Mouse (Mus musculus): Measurements from ENCODE around the gene Jmy.

Gene Jmy

GRCm38 (mm10) chr13:93458616-93459015 is 41.0 kb downstream of the Jmy start:
- peak; percentile 18 for DNase-seq (ENCODE audit: low spot score)

DNA sequence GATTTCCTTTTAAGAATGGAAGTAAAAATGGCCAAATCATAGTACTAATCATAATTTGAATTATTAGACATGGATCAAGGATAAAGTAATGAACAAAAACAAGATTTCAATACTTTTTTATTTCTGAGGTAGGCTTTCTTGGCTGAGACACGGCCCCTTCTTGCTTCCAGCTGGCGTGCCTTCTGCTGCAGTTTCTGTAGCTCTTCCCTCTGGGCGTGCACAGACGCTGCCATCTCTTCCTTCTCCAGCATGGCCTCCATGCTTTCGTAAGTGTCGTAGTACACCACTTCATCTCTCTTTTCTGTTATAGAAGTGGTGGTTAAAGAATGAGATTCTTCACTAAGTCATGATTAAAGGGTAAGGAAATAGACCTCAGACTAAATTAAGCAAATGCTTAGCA is 46.3 kb downstream of the Jmy start:
- DNase-seq (ENCODE audit: low spot score): no peak

DNA sequence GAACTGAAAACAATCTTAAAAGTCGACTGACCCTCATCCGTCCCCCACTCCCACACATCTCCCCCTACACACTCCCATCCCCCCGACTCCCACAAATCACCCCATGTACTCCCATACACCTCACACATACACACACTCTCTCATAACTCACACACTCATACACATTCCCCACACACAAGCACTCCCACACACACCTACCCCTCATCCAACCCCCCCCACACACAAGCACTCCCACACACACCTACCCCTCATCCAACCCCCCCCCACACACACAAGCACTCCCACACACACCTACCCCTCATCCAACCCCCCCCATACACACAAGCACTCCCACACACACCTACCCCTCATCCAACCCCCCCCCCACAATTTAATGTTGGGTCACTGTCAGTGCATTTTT is 59.4 kb downstream of the Jmy start:
- no peak for DNase-seq (ENCODE audit: low spot score)

DNA sequence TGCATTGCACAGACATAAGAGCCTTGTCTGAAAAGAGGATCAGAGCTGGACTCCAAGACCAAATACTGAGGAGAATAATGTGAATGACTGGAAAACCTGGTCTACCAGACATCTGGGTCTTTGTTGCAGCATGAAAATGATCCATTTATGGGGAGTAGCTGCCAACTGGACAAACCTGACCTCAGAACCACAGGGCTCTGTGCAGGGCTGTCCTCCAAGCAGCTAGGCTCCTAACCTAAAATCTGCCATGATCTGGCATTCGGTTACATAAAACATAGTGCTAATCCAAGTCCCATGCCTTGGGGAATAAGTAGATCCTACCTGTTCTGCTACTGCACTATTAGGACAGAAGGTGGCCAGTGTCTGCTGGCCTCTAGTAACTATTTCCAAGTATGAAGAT is 70.4 kb downstream of the Jmy start:
- no peak for DNase-seq (ENCODE audit: low spot score)

- DNase-seq (ENCODE audit: low spot score): no peak
Measured at GRCm38 (mm10) chr13:93427920-93428876, 71.4 kb downstream of the Jmy start.

DNA sequence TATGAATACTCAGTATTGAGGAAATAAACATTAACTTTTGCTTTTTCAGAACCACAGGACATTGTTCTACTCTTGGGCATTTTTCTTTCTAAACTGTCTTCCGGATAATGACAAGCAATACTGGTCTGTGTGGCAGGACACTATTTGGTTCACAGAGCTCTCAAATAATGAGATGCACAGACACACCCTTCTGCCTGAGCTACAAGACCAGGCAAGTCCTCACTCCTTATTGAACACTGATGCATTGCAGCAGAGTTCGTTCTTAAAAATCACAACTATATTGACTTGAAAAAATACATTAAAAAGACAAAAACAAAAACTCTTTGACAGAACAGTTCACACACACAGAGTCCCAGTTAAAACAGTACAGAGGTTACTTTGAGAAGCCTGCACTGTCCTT is 76.4 kb downstream of the Jmy start:
- no peak for DNase-seq (ENCODE audit: low spot score)

- DNase-seq (ENCODE audit: low spot score): no peak
Measured at GRCm38 (mm10) chr13:93419779-93420178, 79.8 kb downstream of the Jmy start.

DNA sequence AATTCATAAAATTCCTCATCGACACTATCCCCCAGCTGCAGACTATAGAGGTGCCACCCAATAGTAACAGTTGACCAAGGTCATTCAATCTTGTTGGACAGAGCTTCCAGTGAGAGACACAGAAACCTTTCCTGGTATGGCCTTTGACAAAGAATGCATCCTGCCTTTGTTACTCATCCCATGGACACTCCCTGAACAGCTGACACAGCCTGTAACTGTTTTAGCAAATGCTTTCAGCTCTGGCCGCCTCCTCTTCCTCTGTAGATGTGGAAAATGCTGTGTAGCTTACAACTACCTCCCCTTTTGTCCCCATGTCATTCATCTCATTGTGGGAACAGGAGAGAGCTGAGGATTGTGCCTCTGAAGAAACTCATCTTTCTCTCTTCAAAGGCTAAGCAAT is 81.3 kb downstream of the Jmy start:
- no peak for DNase-seq (ENCODE audit: low spot score)

- DNase-seq (ENCODE audit: low spot score): no peak
Measured at GRCm38 (mm10) chr13:93415055-93415454, 84.6 kb downstream of the Jmy start.

DNA sequence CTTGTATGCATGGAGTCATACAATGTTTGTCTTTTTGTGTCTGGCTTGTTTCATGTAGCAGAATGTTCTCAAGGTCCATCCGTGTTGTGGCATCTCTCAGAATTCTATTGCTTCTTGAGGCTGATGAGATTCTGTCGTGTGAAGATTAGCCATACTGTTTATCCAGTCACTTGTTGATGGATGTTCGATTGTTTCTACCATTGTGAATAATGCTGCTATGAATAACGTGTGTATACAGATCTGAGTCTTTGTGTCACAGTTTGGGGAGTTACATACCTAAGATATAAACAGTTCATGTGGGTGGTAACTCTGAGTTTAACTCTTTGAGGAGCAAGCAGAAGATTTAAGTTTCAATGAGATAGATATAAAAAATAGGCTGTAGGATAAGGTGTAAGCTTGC is 89.3 kb downstream of the Jmy start:
- DNase-seq (ENCODE audit: low spot score): no peak

- DNase-seq (ENCODE audit: low spot score): no peak
Measured at GRCm38 (mm10) chr13:93406855-93407254, 92.8 kb downstream of the Jmy start.

DNA sequence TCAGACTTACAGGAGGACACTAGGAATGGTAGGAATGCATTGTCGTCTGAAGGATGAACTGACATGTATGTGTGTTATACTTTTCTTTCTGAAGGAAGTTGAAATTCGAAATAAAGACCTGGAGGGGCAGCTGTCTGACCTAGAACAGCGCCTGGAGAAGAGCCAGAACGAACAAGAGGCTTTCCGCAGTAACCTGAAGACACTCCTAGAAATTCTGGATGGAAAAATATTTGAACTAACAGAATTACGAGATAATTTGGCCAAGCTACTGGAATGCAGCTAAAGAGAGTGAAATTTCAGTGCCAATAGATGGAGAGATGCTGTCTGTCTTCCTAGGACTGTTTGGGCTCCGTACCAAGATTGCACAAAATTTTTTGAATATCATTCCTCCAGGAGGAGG is 97.7 kb downstream of the Jmy start:
- DNase-seq (ENCODE audit: low spot score): no peak

DNA sequence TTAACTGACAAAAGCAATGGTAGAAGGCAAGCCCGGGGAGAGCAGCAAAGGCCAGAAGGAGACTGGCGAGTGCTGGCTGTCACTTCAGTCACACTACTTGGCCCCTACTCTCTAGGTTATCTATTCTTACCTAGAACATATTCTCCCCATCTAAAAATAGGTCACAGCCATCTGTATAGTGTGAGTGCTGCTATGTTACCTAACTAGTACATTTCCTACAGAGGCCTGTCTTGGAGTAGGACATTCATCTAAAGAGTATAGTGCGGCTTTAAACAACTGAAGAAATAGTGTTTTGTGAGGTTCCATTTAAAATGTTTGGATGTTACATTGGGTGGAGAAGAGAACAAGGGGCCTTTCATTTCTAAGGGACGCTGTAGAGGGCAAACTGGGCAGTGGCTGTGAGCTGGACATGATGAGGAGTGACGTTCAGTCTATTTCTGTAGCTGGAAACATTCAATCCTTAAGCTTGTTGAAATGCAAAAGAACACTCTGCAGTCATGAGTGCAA is 99.8 kb downstream of the Jmy start:
- DNase-seq (ENCODE audit: low spot score): no peak

DNA sequence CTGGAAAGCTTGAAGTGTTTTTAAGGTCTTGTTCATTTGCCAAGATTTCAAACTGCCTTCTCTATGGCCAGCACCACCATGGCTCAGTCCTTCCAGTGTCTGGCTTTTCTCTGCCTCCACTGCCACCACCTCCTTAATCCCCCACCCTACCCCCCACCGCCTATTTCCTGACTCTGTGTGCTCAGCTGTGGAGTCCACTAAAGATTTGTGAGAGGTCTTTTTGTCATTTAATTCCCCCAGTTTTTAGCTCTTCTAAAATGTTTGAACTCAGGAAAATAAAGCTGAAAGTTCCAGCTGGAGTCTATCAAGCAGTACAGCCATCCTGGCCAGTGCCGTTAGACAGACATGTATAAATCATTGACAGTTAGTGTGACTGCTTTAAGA is 110.4 kb downstream of the Jmy start:
- DNase-seq (ENCODE audit: low spot score): no peak

DNA sequence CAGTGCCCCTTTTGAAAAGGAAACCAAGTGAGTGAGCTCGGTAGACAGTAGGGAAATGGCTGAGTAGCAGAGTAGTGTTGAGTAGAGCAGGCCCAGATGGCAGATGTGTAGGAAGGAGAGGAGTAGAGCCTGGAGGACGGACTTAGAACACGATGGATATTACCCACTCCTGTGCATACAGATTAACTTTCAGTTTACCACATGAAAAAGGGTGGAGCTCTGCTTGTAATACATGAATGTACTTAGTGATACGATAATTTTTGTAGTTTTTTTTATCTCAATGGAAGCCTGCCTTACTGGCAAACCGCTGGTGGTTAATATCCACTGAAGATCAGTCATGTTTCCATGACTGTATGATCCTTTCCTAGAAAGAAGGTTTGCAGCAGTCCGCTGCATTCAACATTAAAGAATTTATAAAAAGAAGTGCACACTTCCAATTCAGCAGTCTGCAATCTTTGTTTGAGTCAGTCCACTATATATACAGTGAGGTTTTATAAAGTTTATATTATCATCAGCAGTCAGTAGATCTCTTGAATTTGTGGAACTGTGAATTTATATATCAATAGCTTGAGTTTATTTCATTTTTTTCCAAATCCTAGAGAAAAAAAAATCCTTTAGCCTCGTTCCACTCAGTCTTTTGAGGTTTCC is 110.9 kb downstream of the Jmy start:
- DNase-seq (ENCODE audit: low spot score): no peak

GRCm38 (mm10) chr13:93387440-93387839 is 112.2 kb downstream of the Jmy start:
- no peak for DNase-seq (ENCODE audit: low spot score)

GRCm38 (mm10) chr13:93385147-93385546 is 114.5 kb downstream of the Jmy start:
- no peak for DNase-seq (ENCODE audit: low spot score)

DNA sequence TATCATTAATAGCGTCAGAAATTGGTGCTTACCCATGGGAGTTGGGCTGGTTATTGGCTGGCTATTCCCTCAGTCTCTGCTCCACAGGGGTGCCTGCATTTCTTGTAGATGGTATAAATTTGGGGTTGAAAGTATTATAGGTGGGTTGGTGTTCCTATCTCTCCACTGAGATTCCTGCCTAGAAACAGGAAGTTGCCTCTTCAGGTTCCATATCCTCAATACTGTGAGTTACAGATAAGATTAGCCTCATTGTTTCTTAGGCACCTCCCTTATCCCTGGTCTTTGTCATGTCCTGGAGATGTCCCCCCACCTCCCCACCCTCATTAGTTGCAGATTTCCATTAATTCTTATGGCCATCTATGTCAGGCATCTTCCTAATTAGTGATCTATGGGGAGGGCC is 115.1 kb downstream of the Jmy start:
- no peak for DNase-seq (ENCODE audit: low spot score)

DNA sequence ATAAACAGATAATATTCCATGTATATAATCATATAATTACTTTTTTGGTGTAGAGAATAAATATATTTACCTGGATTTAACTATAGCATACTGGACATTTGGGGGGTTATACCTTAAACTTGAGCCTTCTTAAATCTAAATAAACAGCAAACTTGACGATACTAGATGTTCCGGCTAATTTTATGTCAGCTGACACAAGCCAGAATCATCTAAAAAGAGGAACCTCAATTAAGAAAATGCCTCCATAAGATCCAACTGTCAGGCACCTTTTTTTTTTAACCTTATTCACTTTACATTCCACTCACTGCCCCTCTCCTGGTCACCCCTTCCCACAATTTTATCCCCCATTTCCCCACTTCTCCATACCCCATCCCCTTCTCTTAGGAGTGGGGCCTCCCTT is 116.0 kb downstream of the Jmy start:
- DNase-seq (ENCODE audit: low spot score): no peak

GRCm38 (mm10) chr13:93383092-93383491 is 116.5 kb downstream of the Jmy start:
- DNase-seq (ENCODE audit: low spot score): no peak

- no peak for DNase-seq (ENCODE audit: low spot score)
Measured at GRCm38 (mm10) chr13:93381301-93381700, 118.3 kb downstream of the Jmy start.

DNA sequence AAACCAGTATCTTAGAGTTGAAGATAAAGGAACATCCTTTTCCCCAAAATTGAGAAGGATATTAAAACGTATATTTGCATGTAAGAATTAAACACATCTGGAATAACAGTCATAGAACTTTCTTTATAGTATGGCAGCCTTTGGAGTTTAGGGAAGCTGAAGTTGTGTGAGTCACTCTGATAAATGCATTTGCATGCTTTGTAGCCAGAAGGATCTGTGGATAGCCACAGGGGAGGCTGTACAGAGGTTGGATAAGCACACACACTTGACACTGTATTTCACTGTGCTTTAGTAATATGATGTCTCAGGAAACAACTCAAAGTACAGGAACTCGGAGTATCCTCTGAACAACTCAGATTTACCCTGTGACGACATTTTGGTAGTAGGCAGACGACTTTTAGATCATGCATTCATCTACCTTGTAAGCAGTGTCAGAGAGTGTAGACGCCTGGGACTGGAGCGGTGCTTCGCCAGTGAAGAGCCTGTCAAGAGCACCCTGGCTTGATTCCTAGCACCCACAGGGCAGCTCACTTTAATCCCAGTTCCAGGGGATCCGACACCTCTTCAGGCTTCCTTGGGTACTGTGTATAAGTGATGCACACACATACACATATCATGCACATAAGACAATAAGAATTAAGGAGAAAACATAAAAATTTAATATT is 119.1 kb downstream of the Jmy start:
- no peak for DNase-seq (ENCODE audit: low spot score)
